Mouse (Mus musculus) ES-E14 (cell line): ENCODE measurements around the gene Mgrn1.

Experiments used
- CHD2 ChIP-seq: IDR thresholded peaks from 2 replicates; pipeline ENCODE4 v1.6.1; 2014; ENCODE audit warnings: mild to moderate bottlenecking, low read depth, low read length, inconsistent platforms
- HCFC1 ChIP-seq: IDR thresholded peaks from 2 replicates; pipeline ENCODE4 v1.6.1; 2012; ENCODE audit warnings: low read length, inconsistent platforms, borderline replicate concordance; ENCODE audit not compliant: insufficient read depth
- ZC3H11A ChIP-seq: IDR thresholded peaks from 2 replicates; pipeline ENCODE4 v1.6.1; 2012; ENCODE audit warnings: low read depth, mild to moderate bottlenecking, inconsistent platforms, low read length, borderline replicate concordance
- ZNF384 ChIP-seq: IDR thresholded peaks from 2 replicates; pipeline ENCODE4 v1.6.1; 2012; ENCODE audit warnings: low read depth, low read length, inconsistent platforms

- TF ChIP-seq ZC3H11A (no peak), ZNF384 (no peak), HCFC1 (no peak), CHD2 (no peak)
Measured at GRCm38 (mm10) chr16:4866101-4866695, 19.9 kb upstream of the Mgrn1 start.
